Mouse (Mus musculus): ENCODE data around the gene Gm1527. TPM values are rescaled to one million over a fixed set of nuclear protein-coding genes. Genes with fewer than 3 reads are reported as not detected.
"Not testable (repeated sequence)": the region's sequence is repeated elsewhere in the genome, so short reads cannot be mapped to it uniquely, and the experiment has no call there.

Gene Gm1527
- polyA plus RNA-seq (2016; fragmentation: Nextera tagmentation; extraction: Ambion mirVana) = not detected in 2 replicates

DNA sequence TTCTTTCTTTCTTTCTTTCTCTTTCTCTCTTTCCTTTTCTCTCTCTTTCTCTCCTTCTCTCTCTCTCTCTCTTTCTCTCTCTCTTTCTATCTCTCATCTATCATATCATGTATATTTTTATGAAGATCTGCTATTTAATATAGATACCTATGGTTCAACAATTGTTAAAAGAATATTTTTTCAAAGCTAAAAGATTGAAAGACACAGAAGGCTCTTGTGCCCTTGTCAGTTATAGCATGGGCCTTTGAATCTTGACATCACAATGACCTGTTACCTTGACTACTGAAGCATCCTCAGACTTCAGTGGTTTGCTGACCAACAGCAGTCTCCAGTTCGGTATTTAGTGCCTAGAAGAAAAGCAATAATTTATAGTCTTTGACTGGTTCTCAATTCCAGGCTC lies at the start of gene Gm1527:
TSS of gene Gm1527 (plus strand) at position 301 of the 400 bp plus-strand sequence.
- Histone ChIP-seq H3K4me3 (no peak within 1 kb of the TSS), H3K9me3 (no peaks in the 10 kb centered on the region), H3K27me3 (no peaks in the 10 kb centered on the region), H3K36me3 (no peaks in the 10 kb centered on the region), H3K27ac (no peak within 1 kb of the TSS), H3K4me1 (no peaks in the 10 kb centered on the region), H3K4me2 (replicated peaks) (no peak within 1 kb of the TSS), H3K9ac (no peak within 1 kb of the TSS)
- 74% methylated on average over 1 of the region's 1 CpGs for WGBS
- no peak for ATAC-seq (ENCODE audit: insufficient number of reproducible peaks, insufficient read depth, low FRiP score, low TSS enrichment)

DNA sequence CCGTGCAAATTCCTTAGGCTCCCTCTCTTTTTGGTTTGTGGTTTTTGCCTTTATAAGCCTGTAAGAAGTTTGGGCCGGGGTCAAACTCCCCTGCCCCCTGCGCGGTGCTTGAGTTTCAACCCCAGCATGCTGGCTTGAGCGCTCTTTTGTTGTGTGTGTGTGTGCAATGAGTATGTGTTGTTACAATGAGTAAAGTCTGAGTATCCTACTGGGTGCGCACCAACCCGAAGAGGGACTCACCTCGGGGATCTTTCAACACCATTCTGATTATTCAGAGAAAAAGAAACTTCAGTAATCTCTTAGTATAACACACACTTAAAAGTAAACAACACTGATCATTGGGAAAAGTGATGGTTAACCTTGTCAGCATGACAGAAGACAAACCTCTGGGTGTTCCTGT lies 49.2 kb upstream of the Gm1527 start:
- H3K4me1 ChIP-seq = no peaks in the 10 kb centered on the region
- WGBS = 66% methylated on average over 8 of the region's 8 CpGs
- no peak overlapping the region for H3K4me3 ChIP-seq
- H3K36me3 ChIP-seq = no peaks in the 10 kb centered on the region
- no peak for ATAC-seq (ENCODE audit: insufficient number of reproducible peaks, insufficient read depth, low FRiP score, low TSS enrichment)
- no peak overlapping the region for H3K9ac ChIP-seq
- H3K9me3 ChIP-seq = no peaks in the 10 kb centered on the region
- H3K4me2 ChIP-seq (replicated peaks) = no peak overlapping the region
- no peak overlapping the region for H3K27ac ChIP-seq
- H3K27me3 ChIP-seq = no peaks in the 10 kb centered on the region

- Histone ChIP-seq H3K27me3 (no peaks in the 10 kb centered on the region), H3K4me1 (no peaks in the 10 kb centered on the region), H3K9me3 (no peaks in the 10 kb centered on the region), H3K4me3 (no peak overlapping the region), H3K9ac (no peak overlapping the region), H3K36me3 (no peaks in the 10 kb centered on the region), H3K27ac (no peak overlapping the region), H3K4me2 (replicated peaks) (no peak overlapping the region)
- no peak for ATAC-seq (ENCODE audit: insufficient number of reproducible peaks, insufficient read depth, low FRiP score, low TSS enrichment)
Observed at GRCm38 (mm10) chr3:28847115-28847514, 45.3 kb upstream of the Gm1527 start.

GRCm38 (mm10) chr3:28852174-28852573 lies 40.2 kb upstream of the Gm1527 start:
- not testable (repeated sequence) for H3K27ac ChIP-seq; ATAC-seq (ENCODE audit: insufficient number of reproducible peaks, insufficient read depth, low FRiP score, low TSS enrichment); H3K4me3 ChIP-seq; H3K27me3 ChIP-seq; H3K4me1 ChIP-seq; H3K36me3 ChIP-seq; H3K9ac ChIP-seq; H3K4me2 ChIP-seq (replicated peaks); H3K9me3 ChIP-seq
- WGBS = 86% methylated on average over 3 of the region's 3 CpGs

DNA sequence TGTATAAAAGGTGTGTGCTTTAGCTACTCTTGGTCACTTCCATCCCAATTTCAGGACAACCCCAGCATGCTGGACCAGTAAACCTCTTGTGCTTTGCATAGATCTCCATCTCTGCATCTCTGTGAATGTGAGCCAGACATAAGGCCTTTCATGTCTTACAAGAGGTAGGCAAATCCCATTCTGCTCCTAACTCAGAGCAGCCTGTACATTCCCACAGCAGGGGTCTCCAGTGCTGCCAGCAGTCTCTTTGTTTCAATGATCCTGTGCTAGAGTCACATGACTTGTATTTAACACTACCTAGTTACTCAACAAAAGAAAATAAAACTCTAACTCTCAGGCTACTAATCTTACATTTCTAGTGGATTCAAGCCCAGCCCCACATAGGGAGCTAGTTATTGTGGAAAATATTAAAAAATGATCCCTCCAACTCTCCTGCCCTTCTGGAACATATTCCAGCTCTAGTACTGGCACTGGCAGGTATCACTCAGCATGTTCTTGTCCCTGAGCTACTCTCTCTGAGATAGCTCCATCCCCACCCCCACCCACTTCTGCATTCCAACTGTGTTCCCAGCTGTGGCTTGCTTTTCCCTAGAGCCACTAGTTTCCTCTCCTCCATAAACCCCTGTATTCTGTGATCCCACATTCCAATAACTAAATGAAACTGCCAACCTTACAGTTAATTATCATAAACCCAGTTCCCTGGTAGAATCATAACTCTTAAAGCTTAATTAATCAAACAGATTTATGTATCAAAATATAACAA lies 32.6 kb upstream of the Gm1527 start:
- H3K27me3 ChIP-seq; H3K4me2 ChIP-seq (replicated peaks); H3K27ac ChIP-seq; H3K9ac ChIP-seq; ATAC-seq (ENCODE audit: insufficient number of reproducible peaks, insufficient read depth, low FRiP score, low TSS enrichment); H3K4me1 ChIP-seq; H3K9me3 ChIP-seq; H3K36me3 ChIP-seq; H3K4me3 ChIP-seq: not testable (repeated sequence)

GRCm38 (mm10) chr3:28896966-28897365 lies 4.5 kb downstream of the Gm1527 start:
- H3K9ac ChIP-seq; H3K27me3 ChIP-seq; ATAC-seq (ENCODE audit: insufficient number of reproducible peaks, insufficient read depth, low FRiP score, low TSS enrichment); H3K4me3 ChIP-seq; H3K4me2 ChIP-seq (replicated peaks); H3K4me1 ChIP-seq; H3K9me3 ChIP-seq; H3K27ac ChIP-seq; H3K36me3 ChIP-seq: not testable (repeated sequence)
- WGBS = 73% methylated on average over 6 of the region's 6 CpGs

DNA sequence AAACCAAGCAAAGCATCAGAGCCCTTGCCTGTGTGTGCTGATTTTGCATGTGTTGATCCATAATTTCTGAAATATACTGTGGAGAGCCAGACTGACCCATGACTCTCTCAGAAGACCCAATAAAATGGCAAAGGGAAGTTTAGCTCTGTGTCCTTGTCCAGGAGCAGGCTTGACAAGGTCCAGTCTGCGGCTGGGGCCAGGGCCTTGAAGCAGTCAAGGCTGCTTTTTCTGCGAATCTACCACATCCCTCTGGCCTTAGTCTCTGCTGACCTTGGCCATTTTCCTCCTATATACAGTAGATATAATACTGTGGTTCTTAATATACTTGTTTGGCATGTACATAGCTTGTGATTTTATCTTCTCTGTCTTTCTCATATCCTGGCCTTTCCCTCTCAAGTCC lies 73.5 kb downstream of the Gm1527 start:
- no peak overlapping the region for H3K9ac ChIP-seq
- 89% methylated on average over 2 of the region's 2 CpGs for WGBS
- ATAC-seq (ENCODE audit: insufficient number of reproducible peaks, insufficient read depth, low FRiP score, low TSS enrichment) = no peak

DNA sequence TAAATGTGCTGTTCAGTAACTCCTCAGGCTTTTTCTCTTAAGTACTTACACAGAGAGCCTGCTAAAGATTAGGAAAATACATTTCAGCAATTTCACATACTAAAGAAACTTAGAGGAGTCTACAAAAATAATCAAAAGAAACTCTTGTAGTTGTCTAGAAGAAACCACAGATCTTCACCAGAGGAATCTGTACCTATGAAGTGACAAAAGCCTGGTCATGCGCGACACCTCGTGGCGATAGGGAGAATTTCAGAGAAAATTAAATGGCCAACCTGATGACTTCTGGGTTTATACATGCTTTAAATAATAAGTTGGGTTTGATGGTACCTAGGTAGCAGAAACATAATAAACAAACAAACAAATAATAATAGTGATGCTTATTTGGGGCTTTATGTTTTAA lies 76.4 kb downstream of the Gm1527 start:
- H3K4me3 ChIP-seq = no peak overlapping the region
- H3K27me3 ChIP-seq = no peaks in the 10 kb centered on the region
- 0% methylated on average over 4 of the region's 4 CpGs for WGBS
- no peaks in the 10 kb centered on the region for H3K4me1 ChIP-seq
- no peak overlapping the region for H3K4me2 ChIP-seq (replicated peaks)
- H3K27ac ChIP-seq = no peak overlapping the region
- no peaks in the 10 kb centered on the region for H3K9me3 ChIP-seq
- no peak overlapping the region for H3K9ac ChIP-seq
- ATAC-seq (ENCODE audit: insufficient number of reproducible peaks, insufficient read depth, low FRiP score, low TSS enrichment) = no peak
- no peaks in the 10 kb centered on the region for H3K36me3 ChIP-seq

More for the DNA sequence above, 73.5 kb downstream of the Gm1527 start:
- Histone ChIP-seq H3K4me1 (no peaks in the 10 kb centered on the region), H3K9me3 (no peaks in the 10 kb centered on the region), H3K36me3 (no peaks in the 10 kb centered on the region), H3K4me3 (no peak overlapping the region), H3K27me3 (no peaks in the 10 kb centered on the region), H3K27ac (no peak overlapping the region), H3K4me2 (replicated peaks) (no peak overlapping the region)

Other genes with a start within 250 kb of the Gm1527 start
- gene Slc2a2, start 194.7 kb upstream of the Gm1527 start, polyA plus RNA-seq (2016; fragmentation: Nextera tagmentation; extraction: Ambion mirVana) = 0.09 and 0.14 TPM in 2 replicates
- 11.1 and 11.3 TPM in 2 replicates for gene Eif5a2, start 111.3 kb upstream of the Gm1527 start, polyA plus RNA-seq (2016; fragmentation: Nextera tagmentation; extraction: Ambion mirVana)
- gene Rpl22l1, start 87.2 kb upstream of the Gm1527 start, polyA plus RNA-seq (2016; fragmentation: Nextera tagmentation; extraction: Ambion mirVana) = 439 and 450 TPM in 2 replicates
- gene Egfem1, start 189.4 kb downstream of the Gm1527 start, polyA plus RNA-seq (2016; fragmentation: Nextera tagmentation; extraction: Ambion mirVana) = 5.0 and 5.5 TPM in 2 replicates